Mouse (Mus musculus): ENCODE data around the gene Phox2a. TPM values are rescaled to one million over a fixed set of nuclear protein-coding genes. Genes with fewer than 3 reads are reported as not detected.

Gene Phox2a
- polyA plus RNA-seq, 1 experiment from 2014 or later = not detected

- no peak overlapping the region for H3K4me3 ChIP-seq (replicated peaks)
- no peak overlapping the region for H3K9ac ChIP-seq
- H3K36me3 ChIP-seq (replicated peaks) = no peaks in the 10 kb centered on the region
- no peak for ATAC-seq (ENCODE audit: insufficient read depth)
- H3K4me1 ChIP-seq (replicated peaks) = no peaks in the 10 kb centered on the region
- H3K9me3 ChIP-seq (replicated peaks) = no peaks in the 10 kb centered on the region
- H3K4me2 ChIP-seq = no peak overlapping the region
- no peak overlapping the region for H3K27ac ChIP-seq (replicated peaks)
- H3K27me3 ChIP-seq = no peaks in the 10 kb centered on the region
- WGBS (ENCODE audit: insufficient replicate concordance) = 83% methylated on average over 1 of the region's 1 CpGs
These were observed 29.8 kb downstream of the Phox2a start for GRCm38 (mm10) chr7:101847934-101848333.

GRCm38 (mm10) chr7:101851689-101852088 is 33.6 kb downstream of the Phox2a start:
- ATAC-seq (ENCODE audit: insufficient read depth) = no peak
- WGBS (ENCODE audit: insufficient replicate concordance) = 53% methylated on average over 6 of the region's 6 CpGs
- Histone ChIP-seq H3K27me3 (no peaks in the 10 kb centered on the region), H3K27ac (replicated peaks) (no peak overlapping the region), H3K4me2 (no peak overlapping the region), H3K4me3 (replicated peaks) (no peak overlapping the region), H3K36me3 (replicated peaks) (no peaks in the 10 kb centered on the region), H3K4me1 (replicated peaks) (no peaks in the 10 kb centered on the region), H3K9ac (no peak overlapping the region), H3K9me3 (replicated peaks) (no peaks in the 10 kb centered on the region)

DNA sequence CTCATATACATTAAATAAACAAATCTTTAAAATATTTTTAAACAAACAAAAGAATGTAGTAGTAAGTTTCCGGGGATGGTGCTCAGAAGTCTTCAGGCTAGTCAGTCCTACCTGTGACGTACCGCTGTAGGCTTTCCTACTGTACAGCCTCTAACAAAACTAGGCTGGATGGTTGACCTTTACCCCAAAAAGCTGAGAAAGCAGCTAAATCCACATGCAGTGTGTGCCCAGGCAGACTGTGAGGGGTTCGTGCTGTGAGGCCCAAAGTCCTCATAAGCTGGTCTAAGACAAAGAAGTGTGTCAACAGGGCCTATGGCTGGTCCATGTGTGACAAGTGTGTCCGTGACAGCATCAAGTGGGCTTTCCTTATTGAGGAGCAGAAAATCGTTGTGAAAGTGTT is 34.7 kb downstream of the Phox2a start:
- Histone ChIP-seq H3K9me3 (replicated peaks) (no peaks in the 10 kb centered on the region), H3K27ac (replicated peaks) (no peak overlapping the region), H3K9ac (no peak overlapping the region), H3K4me2 (no peak overlapping the region), H3K27me3 (no peaks in the 10 kb centered on the region), H3K4me3 (replicated peaks) (no peak overlapping the region), H3K4me1 (replicated peaks) (no peaks in the 10 kb centered on the region), H3K36me3 (replicated peaks) (no peaks in the 10 kb centered on the region)
- WGBS (ENCODE audit: insufficient replicate concordance) = 65% methylated on average over 6 of the region's 6 CpGs
- ATAC-seq (ENCODE audit: insufficient read depth) = no peak

DNA sequence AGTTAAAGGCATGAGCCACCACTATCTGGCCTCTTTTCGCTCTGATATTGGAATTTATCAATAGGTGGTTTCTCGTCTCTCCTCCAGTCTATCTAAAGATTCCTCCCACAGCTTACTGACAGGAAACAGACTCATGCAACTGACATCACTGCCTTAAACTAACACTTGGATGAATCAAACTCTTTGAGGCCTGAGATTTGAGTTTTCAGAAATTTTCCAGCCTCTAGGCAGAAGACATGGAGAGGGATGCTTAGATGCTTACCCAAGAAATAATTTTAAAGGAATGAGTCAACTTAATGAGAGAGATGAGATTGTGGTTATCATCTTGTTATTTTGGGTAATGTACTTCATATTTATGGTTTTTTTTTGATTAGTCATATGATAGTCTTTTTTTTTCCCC is 35.7 kb downstream of the Phox2a start:
- WGBS (ENCODE audit: insufficient replicate concordance) = 39% methylated on average over 2 of the region's 2 CpGs
- Histone ChIP-seq H3K27ac (replicated peaks) (no peak overlapping the region), H3K9ac (no peak overlapping the region), H3K36me3 (replicated peaks) (no peaks in the 10 kb centered on the region), H3K9me3 (replicated peaks) (no peaks in the 10 kb centered on the region), H3K4me1 (replicated peaks) (no peaks in the 10 kb centered on the region), H3K27me3 (no peaks in the 10 kb centered on the region), H3K4me3 (replicated peaks) (no peak overlapping the region), H3K4me2 (no peak overlapping the region)
- ATAC-seq (ENCODE audit: insufficient read depth) = no peak

GRCm38 (mm10) chr7:101857094-101857493 is 39.0 kb downstream of the Phox2a start, which contains the start of gene Folr2:
TSS of gene Folr2 (minus strand) at chr7:101857194.
- no peak within 1 kb of the TSS for H3K4me2 ChIP-seq
- no peaks in the 10 kb centered on the region for H3K9me3 ChIP-seq (replicated peaks)
- H3K4me1 ChIP-seq (replicated peaks) = no peaks in the 10 kb centered on the region
- WGBS (ENCODE audit: insufficient replicate concordance) = 62% methylated on average over 4 of the region's 4 CpGs
- H3K9ac ChIP-seq = no peak within 1 kb of the TSS
- no peak within 1 kb of the TSS for H3K27ac ChIP-seq (replicated peaks)
- no peaks in the 10 kb centered on the region for H3K36me3 ChIP-seq (replicated peaks)
- ATAC-seq (ENCODE audit: insufficient read depth) = no peak
- no peak within 1 kb of the TSS for H3K4me3 ChIP-seq (replicated peaks)
- no peaks in the 10 kb centered on the region for H3K27me3 ChIP-seq

GRCm38 (mm10) chr7:101858362-101858761 is 40.2 kb downstream of the Phox2a start:
- no peaks in the 10 kb centered on the region for H3K9me3 ChIP-seq (replicated peaks)
- no peak overlapping the region for H3K4me3 ChIP-seq (replicated peaks)
- no peak overlapping the region for H3K4me2 ChIP-seq
- no peak for ATAC-seq (ENCODE audit: insufficient read depth)
- H3K4me1 ChIP-seq (replicated peaks) = no peaks in the 10 kb centered on the region
- no peak overlapping the region for H3K27ac ChIP-seq (replicated peaks)
- H3K27me3 ChIP-seq = no peaks in the 10 kb centered on the region
- H3K36me3 ChIP-seq (replicated peaks) = no peaks in the 10 kb centered on the region
- WGBS (ENCODE audit: insufficient replicate concordance) = 50% methylated on average over 9 of the region's 9 CpGs
- no peak overlapping the region for H3K9ac ChIP-seq

GRCm38 (mm10) chr7:101860978-101861377 is 42.9 kb downstream of the Phox2a start:
- H3K36me3 ChIP-seq (replicated peaks) = no peaks in the 10 kb centered on the region
- ATAC-seq (ENCODE audit: insufficient read depth) = no peak
- no peak overlapping the region for H3K9ac ChIP-seq
- H3K27me3 ChIP-seq = no peaks in the 10 kb centered on the region
- no peak overlapping the region for H3K27ac ChIP-seq (replicated peaks)
- no peaks in the 10 kb centered on the region for H3K4me1 ChIP-seq (replicated peaks)
- H3K4me2 ChIP-seq = no peak overlapping the region
- H3K9me3 ChIP-seq (replicated peaks) = no peaks in the 10 kb centered on the region
- no peak overlapping the region for H3K4me3 ChIP-seq (replicated peaks)

GRCm38 (mm10) chr7:101862291-101862690 is 44.2 kb downstream of the Phox2a start:
- Histone ChIP-seq H3K9me3 (replicated peaks) (no peaks in the 10 kb centered on the region), H3K27me3 (no peaks in the 10 kb centered on the region), H3K4me1 (replicated peaks) (no peaks in the 10 kb centered on the region), H3K4me2 (no peak overlapping the region), H3K4me3 (replicated peaks) (no peak overlapping the region), H3K27ac (replicated peaks) (no peak overlapping the region), H3K9ac (no peak overlapping the region), H3K36me3 (replicated peaks) (no peaks in the 10 kb centered on the region)
- ATAC-seq (ENCODE audit: insufficient read depth) = no peak
- WGBS (ENCODE audit: insufficient replicate concordance) = 52% methylated on average over 3 of the region's 3 CpGs

GRCm38 (mm10) chr7:101863415-101863814 is 45.3 kb downstream of the Phox2a start, which contains the start of gene Anapc15:
TSS of gene Anapc15 (plus strand) at chr7:101863715.
- ATAC-seq (ENCODE audit: insufficient read depth) = no peak
- WGBS (ENCODE audit: insufficient replicate concordance) = 29% methylated on average over 3 of the region's 3 CpGs

DNA sequence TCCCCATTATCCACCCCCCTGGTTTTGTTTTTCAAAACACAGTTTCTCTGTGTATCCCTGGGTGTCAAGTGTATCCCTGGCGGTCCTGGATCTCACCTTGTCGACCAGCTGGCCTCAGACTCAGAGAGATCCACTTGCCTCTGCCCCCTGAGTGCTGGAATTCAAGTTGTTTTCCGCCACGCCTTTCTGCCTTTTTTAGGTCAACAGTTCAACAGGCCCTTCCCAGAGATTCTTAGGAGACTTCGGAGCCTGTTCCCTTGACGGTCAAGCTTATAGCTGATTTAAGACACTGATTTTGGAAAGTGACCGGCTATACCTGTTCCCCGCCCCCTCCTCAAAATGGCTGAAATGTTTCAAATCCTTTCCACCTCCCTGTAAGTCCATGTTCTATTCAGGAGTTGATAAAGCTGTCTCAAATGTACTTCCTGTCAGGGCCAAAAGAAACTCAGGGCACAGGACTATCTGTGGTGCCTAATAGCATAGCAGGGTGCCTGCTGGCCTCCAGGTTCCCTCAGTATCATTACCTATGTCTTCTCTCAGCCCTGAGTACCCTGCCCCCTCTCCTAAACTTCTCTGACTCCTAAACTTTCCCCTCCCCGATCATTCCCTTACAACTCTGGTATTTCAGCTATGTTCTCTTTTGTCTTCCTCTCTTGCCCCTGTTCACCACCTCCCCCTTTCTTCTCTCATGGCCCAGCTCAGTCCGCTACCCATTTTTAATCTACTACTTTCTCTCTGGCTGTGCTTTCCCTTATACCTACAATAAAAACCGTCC is 48.6 kb downstream of the Phox2a start:
- WGBS (ENCODE audit: insufficient replicate concordance) = 63% methylated on average over 11 of the region's 11 CpGs

More at GRCm38 (mm10) chr7:101863415-101863814, 45.3 kb downstream of the Phox2a start, which contains the start of gene Anapc15:
- Histone ChIP-seq H3K36me3 (replicated peaks) (no peaks in the 10 kb centered on the region), H3K27ac (replicated peaks) (no peak within 1 kb of the TSS), H3K27me3 (no peaks in the 10 kb centered on the region), H3K9ac (no peak within 1 kb of the TSS), H3K4me3 (replicated peaks) (no peak within 1 kb of the TSS), H3K4me2 (no peak within 1 kb of the TSS), H3K4me1 (replicated peaks) (no peaks in the 10 kb centered on the region), H3K9me3 (replicated peaks) (no peaks in the 10 kb centered on the region)

DNA sequence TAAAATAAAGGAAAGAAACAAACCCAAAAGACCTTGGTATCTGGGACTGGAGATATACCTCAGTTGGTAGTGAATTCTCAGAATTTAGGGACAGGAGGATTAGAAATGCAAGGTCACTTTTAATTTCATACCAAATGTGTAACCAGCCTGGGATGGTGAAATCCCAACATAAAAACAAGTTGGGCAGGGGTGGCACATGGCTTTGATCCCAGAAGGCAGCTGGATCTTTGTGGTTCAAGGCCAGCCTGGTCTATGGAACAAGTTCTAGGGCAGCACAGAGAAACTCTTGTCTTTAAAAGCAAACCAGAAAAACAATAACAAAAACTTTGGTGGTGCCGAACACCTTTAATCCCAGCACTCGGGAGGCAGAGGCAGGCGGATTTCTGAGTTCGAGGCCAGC is 49.4 kb downstream of the Phox2a start:
- peaks cover 6% of the 10 kb centered on the region for H3K4me1 ChIP-seq (replicated peaks)
- H3K27me3 ChIP-seq = no peaks in the 10 kb centered on the region
- WGBS (ENCODE audit: insufficient replicate concordance) = 86% methylated on average over 4 of the region's 4 CpGs
- no peaks in the 10 kb centered on the region for H3K9me3 ChIP-seq (replicated peaks)
- no peak overlapping the region for H3K4me3 ChIP-seq (replicated peaks)
- no peak overlapping the region for H3K4me2 ChIP-seq
- ATAC-seq (ENCODE audit: insufficient read depth) = no peak
- H3K36me3 ChIP-seq (replicated peaks) = no peaks in the 10 kb centered on the region
- no peak overlapping the region for H3K27ac ChIP-seq (replicated peaks)
- H3K9ac ChIP-seq = no peak overlapping the region

More for the DNA sequence above, 48.6 kb downstream of the Phox2a start:
- no peak overlapping the region for H3K4me2 ChIP-seq
- peaks cover 6% of the 10 kb centered on the region for H3K4me1 ChIP-seq (replicated peaks)
- no peak overlapping the region for H3K9ac ChIP-seq
- no peak overlapping the region for H3K4me3 ChIP-seq (replicated peaks)
- no peak overlapping the region for H3K27ac ChIP-seq (replicated peaks)
- no peaks in the 10 kb centered on the region for H3K9me3 ChIP-seq (replicated peaks)
- no peak for ATAC-seq (ENCODE audit: insufficient read depth)
- no peaks in the 10 kb centered on the region for H3K27me3 ChIP-seq
- no peaks in the 10 kb centered on the region for H3K36me3 ChIP-seq (replicated peaks)

Measured in liver, embryonic 15.5 days (tissue).